ENCODE assay signal across 20 mouse cellular contexts in genomic region chr6:58987166-58987565, GRCm38 (mm10). TPM values are rescaled to one million over a fixed set of nuclear protein-coding genes. Genes with fewer than 3 reads are reported as not detected.
"Had no signal": no experiment of that assay in that cellular context is flagged by ENCODE, and none has a peak within 500 bp of the region (broad histone marks: within the 10 kb centered on the region; RNA-seq: fewer than 3 reads in every experiment).

No protein-coding gene starts in this region.

- H3K36me3 ChIP-seq: midbrain, embryonic 10.5 days; midbrain, embryonic 12.5 days; neural tube, embryonic 13.5 days; neural tube, embryonic 15.5 days had no signal

- DNase-seq: lung, embryonic 14.5 days; lung, postnatal 10 days; lung, postnatal 4 days; midbrain, embryonic 14.5 days; retina, postnatal 1 day; right cerebral cortex, adult 18-20 months; right cerebral cortex, postnatal 25 days; right cerebral cortex, postnatal 4 days; spleen, adult 18-20 months; thymus, adult 18-20 months; thymus, postnatal 14 days; thymus, postnatal 36 days had no signal

- H3K27me3 ChIP-seq: midbrain, embryonic 12.5 days; neural tube, embryonic 13.5 days; neural tube, embryonic 15.5 days had no signal

- H3K4me2 ChIP-seq: lung, embryonic 14.5 days; midbrain, embryonic 12.5 days; neural tube, embryonic 13.5 days; neural tube, embryonic 15.5 days had no signal

- H3K9me3 ChIP-seq: midbrain, embryonic 10.5 days; midbrain, embryonic 12.5 days; neural tube, embryonic 13.5 days; neural tube, embryonic 15.5 days had no signal

- H3K9ac ChIP-seq: lung, embryonic 14.5 days; midbrain, embryonic 12.5 days; neural tube, embryonic 13.5 days; neural tube, embryonic 15.5 days had no signal

- H3K27ac ChIP-seq: midbrain, embryonic 10.5 days; midbrain, embryonic 12.5 days; neural tube, embryonic 13.5 days; neural tube, embryonic 15.5 days had no signal

- ATAC-seq: midbrain, embryonic 16.5 days had no signal

- H3K4me1 ChIP-seq: midbrain, embryonic 10.5 days; midbrain, embryonic 12.5 days; neural tube, embryonic 13.5 days; neural tube, embryonic 15.5 days had no signal

- H3K4me3 ChIP-seq: midbrain, embryonic 10.5 days; midbrain, embryonic 12.5 days; myocyte; neural tube, embryonic 13.5 days; neural tube, embryonic 15.5 days had no signal

RNA-seq across cellular contexts. Expression of gene Fam13a, which starts 37.2 kb away (rescaled TPM):
- total RNA-seq: megakaryocyte, adult 5-6 weeks; megakaryocyte-erythroid progenitor cell, adult 5-6 weeks had no signal
